Mouse (Mus musculus) retina, postnatal 7 days (tissue): ENCODE results near the gene Iqschfp.

Source experiments
- DNase-seq: peaks from one replicate; pipeline ENCODE4 v3.0.0-alpha.2; 2012; ENCODE audit warnings: low read depth, low spot score

Iqschfp gene

DNA sequence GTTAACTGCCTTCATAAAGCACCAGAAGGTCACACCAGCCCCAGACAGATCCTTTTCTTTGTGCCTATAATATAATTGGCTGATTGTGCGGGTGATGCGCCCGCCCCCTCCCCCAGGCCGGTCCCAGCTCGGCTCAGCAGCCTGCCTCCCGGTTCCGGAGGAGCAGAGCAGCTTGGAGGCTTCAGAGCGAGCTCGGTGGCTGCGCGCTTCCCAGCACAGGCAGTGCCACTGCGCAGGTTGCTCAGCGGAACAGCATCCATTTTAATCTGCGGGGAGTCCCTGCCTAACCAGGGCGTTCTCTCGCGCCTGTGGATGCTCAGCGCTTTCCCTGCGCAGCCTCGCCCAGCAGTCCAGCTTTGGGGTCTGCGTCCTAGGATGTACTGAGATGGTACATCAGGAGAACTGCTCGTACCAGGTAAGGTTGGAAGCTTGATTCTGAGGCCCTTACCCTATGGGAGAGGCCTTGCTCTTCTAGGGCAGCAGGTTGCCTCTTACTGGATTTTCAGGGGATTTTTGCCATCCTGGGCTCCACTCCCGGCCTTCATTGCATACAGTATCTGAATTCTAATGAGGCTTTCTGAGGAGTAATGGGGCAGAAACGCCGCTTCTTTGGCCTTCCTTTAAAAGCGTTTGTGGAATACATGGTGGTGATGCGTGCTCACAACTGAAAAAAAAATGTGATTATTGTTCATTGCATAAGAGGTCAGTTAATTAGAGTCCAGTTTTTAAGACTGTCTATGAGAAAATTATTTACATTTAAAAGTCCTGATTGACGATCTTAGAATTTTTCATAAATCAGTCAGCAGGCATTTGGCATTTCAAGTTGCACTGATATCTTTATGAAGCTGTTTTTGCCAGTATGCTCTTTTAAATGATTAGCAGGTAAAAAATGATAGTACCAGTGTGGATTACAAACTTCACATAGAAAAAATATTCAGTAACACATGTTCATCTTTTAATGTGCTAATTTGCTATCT is 680.5 kb downstream of the Iqschfp start:
- DNase-seq = peak; percentile 49

DNA sequence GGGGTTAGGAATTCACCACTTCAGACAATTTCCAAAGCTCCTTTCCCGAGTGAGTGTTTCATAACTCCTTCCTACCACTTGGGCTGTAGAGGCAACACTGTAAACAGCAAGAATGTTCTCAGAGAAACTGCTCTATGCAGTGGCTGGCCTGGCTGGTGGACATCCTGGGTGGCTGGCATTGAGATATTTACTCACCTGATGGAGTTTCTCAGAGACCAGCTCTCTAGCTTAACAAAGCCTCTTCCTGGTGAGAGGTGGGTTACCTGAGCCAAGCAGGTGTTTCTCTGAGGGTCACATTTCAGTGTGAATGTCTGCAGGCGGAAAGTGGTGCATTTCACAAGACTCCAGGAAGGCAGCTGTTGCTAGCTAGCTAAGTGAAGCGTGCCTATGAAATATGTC is 681.2 kb downstream of the Iqschfp start:
- DNase-seq = no peak

DNA sequence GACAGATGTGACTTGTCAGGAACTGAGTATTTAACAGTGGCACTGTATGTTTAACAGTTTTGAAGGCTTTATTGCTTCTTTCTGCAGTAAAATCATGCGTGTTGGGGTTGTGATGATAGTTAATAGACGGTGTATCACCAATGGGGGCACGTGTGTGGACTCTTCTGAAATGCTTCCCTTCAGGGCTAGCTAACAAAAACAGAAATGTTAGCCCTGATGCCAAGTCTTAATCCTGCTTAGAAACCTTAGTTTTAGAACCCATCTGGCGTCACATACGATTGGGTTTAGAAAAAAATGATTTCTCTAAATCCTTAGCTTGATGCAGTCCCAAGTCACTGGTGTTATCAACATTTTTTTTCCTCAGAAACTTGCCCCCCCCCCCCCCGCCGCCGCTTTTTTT is 682.1 kb downstream of the Iqschfp start:
- DNase-seq = no peak

DNA sequence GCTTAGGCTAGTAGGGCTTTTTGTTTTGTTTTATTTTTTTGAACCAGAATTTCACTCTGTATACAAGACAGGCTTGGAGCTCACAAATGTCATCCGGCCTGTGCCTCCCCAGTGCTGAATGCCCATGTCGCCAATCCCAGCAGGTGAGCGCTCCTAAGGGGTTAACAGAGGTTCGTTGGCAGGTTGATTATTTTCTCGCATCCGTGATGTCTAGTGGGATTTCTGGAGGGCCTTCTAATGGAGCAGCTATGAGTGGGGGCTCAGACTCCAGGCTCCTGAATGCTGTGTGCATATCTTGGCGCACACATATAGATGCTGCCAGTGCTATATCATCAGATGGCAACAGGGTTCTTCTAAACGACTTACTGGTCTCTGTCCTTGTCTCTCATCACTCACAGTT is 682.5 kb downstream of the Iqschfp start:
- no peak for DNase-seq

DNA sequence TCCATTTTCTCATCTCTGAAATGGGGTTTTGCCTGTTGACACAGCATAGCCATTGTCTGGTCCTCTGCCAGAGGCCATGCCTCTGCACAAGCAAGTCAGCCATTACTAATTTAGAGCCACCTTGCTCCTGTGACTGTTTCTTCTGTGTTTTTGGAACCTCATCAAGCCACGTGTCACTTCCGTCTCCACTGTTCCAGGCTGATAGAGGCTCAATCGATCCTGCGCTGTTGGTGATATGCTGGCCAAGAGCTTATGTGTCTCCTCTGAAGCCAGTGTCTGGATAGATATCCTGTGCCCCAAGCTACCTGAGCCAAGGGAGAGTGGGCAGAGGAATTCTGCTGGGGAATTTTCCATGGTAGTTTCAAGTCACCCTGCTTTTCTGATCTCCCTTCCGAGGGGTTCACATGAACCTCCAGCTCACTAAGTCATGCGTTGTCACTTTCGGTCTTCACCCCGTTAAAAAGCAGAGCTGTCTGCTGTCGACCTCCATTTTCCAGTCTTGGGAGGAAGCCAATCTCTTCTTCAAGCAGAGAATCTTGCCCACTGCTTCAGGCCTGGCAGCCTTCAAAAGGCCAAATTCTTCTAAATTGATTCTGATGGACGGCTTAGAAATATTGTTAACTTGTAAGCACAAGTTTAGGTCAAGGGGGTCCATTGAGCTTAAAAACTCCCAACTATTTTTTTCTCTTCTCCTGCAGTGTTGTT is 683.8 kb downstream of the Iqschfp start:
- no peak for DNase-seq

DNA sequence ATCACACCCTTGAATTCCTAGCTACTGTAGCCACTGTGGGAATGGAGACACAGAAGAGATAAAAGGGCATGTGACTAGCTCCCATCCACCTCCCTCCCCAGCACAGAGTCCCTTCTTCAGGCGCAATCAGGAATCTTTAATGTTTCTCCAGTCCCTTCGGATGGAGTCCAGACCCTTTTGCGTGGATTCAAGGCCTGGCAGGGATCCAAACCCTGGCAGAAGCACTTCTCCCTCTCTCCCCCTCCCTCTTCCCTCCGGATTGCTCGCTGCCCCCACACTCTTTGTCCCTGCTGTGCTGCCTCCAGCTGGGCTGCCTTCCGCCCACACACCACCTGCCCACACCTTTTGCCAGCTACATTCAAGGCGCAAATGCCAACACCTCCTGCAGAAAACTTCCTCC is 684.4 kb downstream of the Iqschfp start:
- DNase-seq = peak; percentile 30

DNA sequence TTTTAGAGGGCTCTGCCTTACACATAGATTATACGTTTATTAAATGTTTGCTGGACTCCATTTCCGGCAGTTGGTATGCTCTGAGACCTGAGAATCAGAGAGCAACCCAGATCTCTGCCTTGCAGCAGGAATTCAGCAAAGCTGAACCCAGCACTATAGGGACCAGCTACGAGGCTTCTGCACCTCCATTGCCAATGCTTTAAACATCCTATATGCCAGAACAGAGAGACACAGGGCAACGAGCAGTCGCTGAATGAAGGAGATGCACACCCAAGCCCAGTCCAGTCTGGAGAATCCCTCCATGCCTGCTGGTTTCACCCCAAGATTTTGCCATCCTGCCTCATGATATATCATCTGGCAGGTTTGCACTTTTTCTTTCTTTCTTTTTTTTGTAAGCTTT is 684.9 kb downstream of the Iqschfp start:
- no peak for DNase-seq

DNA sequence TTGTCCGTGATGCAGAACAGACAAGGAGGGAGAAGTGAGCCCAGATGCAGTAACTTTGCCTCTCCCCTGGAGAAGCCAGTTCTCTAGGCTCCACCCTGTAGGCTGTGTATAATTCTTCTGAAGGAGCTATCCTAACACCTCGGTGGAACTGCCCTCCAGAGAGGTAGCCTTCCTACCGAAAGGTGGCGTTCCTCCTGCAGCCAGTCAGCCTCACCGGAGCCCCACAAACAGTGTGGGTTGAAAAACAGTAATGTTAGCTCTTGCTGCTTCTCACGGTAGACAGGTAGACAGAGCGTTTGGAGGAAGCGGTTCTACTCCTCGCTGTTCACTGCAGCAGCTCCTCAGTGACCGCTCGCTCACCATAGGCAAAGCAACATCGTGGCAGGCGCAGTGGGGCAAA is 689.6 kb downstream of the Iqschfp start:
- no peak for DNase-seq

DNA sequence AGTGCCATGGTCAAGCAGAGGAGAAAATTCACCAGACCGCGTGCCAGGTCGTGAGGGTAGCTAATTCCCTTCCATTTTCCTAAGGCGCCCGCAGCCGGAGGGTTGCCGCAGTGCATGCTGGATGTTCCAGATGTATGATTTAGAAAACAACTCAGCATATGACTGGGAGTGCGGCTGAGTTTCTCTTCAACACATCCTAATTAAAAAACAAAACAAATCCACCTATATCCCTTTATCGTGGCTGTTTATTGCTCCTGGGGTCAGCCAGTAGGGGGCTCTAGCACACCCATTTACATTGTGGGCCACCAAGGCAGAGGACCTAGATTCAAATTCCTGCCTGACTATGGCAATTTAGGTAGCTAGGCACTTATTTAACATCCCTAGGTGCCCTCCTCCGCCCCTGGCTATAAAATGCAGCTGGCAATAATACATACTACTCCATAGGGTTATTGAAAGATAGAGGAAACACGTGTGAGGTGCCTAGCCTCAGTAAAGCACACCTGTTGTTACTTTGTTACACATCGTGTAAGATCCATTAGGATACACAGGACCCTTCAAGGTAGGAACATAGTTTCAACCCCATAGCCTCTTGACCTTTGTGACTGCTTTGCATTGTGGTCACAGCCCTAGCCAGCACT is 690.2 kb downstream of the Iqschfp start:
- DNase-seq = no peak

DNA sequence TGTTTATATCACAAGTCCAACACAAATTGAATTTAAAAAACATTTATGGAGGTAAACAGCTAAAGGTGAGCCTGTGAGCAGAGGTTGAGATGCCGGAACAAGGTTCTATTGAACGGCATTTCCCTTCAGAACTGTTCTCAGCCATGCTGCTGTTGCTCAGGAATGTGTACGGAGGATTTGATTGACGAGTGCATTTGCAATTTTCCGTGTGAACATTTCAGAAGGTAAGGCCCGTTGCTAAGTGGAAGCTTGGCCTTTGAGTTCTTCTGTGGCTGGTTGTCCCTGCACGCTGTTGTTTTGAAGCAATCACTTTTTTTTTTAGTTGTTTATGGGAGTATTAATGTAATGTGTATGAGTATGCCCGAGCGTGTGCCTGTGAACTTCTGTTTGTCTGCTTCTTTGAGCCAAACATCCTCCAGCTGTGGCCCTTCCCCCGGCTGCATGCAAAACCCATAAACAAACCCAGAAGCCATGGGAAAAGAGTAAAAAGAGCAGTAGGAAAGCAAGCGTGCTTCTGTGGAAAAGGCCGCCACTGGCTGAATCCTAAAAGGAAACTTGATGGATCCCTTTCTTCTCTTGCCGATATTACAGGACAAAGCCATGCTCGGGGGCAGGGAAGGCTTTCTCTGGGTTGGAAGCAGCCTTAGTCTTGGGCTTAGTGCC is 691.1 kb downstream of the Iqschfp start:
- no peak for DNase-seq

DNA sequence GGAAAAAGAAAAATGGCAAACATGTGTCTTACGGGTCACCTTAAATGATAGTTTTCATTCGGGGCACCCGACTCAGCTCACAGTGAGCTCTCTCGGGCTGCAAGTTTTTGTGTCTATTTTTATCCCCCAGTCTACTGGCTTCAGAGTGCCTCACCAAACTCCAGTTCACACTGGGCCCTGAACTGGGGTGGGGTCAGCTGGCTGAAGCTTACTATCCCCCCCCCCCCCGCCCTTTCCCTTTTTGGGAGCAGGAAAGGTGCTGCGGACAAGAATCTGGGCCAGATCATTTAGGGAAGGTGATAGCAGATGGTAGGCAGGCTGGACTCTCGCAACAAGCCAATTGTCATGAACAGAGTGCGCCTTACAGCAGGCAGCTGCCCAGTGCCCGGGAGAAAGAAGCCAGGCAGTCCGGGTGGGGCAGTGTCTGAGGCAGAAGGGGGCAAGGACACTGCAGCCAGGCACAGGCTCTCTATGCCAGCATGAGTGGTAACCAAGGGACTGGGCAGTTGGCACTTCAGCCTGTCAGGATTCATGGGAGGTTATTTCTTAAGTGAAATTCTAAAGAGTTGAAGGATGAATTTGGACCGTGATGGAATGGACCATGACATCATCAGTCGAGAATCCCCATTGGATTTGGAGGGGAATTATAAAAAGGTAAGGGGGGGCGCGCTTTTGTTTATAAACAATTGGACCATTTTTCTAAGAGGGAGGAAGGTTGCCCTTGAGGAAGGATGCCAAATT is 691.9 kb downstream of the Iqschfp start:
- DNase-seq = no peak

DNA sequence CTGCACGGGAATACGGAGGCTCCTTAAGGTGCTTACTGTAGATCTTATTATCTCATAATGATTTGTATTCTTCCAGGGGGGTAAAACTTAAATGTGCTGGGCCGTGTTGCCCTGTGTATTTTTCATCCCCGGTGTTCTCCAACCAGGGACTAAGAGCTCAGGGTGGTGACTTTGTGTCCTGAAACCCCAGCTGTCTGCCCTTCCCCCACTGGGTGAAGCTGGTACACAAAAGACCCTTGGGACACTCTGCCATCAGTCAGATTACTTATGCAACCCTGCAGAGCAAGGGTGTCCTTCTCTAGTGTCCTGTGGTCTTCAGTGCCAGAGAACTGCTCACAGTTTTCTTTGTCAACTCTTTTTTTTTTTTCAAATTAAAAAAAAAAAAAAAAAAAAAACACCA is 693.2 kb downstream of the Iqschfp start:
- no peak for DNase-seq

DNA sequence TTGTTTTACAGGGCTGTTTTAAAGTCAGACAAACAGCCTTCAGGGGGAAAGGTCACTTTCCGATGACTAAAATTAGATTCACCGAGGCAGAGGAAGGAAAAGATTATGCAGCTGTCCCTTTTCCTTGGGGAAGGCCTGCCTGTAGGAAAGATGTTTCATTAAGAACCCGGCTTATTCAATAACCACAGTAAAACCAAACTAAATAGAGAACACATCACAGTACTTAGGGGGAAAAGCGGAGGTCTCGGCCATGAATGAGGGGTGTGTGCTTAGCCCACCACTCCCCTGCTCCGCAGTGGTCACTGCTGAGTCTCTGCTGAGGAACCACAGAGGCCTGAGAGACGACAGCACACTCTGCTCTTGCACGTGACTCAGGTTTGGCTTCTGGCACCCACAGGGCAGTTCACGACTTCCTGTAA is 694.6 kb downstream of the Iqschfp start:
- no peak for DNase-seq

DNA sequence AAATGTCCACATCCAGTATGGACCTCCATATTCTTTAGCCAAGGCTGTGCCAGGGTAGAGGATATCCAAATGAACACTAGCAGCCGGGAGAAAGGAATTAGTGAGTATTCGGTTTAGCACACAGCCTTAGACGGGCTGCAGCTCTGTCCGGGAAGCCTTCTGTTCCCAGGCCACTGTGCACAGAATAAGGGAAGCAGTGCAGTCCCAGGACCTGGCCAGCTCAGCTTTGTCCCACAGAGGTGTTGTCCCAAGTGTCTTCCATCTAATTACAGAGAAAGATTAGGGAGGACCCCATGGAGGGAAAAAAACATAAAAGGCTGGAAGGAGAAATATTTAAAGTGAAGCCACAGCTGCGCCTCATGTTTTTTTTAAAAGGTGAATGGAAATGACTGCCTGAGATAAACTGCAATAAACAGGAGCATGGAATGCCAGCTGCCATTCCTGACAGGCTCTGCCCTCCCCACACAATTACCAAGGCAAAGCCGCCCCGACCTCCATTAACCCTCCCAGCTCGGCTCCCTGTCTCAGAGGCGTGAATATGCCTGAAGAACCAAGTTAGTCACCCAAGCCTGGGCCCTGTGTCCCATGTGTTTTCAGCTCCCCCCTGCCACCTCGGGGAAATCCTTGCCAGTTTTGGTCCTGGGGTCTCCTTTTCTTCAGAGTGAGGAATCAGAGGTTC is 695.7 kb downstream of the Iqschfp start:
- no peak for DNase-seq

DNA sequence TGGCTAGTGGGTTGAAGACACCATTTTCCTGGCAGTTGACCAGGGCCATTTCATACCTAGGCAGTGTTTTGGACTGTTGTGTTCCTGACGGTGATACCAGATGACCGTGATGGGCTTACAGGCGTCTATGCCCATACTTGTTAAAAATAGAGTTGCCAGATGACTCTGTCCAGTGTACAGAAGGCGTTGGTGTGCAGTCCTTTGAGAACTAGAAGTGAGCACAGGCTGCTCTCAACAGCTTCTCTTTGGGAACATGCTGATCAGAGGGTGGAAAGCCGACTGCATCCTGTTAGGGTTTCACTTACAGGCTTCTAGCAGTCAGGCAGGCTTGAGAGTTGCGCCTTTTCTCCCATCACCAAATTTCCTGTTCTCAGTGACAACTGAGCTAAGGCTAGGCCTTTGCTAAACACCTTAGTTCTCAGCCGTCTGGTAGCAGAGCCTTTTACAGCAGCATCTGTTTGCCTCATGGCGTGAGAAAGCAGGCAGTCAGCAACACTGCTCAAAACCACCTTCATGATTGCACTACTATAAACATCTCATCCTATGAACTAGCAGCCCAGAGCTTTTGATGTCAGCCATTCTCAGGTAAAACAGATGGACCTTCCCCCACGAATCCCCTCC is 697.3 kb downstream of the Iqschfp start:
- DNase-seq = no peak

DNA sequence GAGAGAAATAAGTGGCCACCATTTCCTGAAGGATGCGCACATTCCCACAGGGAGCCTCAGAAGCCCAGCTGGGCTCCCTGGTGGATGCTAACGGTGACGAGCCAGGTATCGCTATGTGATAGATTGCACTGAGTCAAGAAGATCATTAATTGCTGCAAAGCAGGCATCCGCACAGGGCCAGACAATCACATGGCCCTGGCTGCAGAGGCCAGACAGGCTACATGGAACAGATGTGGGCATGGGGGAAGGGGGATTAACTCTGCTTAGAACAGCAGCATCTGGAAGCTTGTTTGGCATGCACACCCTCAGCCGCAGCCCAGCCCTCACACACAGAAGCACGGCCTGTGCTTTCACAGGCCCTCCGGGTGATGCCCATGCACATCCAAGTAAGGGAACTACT is 698.4 kb downstream of the Iqschfp start:
- peak; percentile 29 for DNase-seq

DNA sequence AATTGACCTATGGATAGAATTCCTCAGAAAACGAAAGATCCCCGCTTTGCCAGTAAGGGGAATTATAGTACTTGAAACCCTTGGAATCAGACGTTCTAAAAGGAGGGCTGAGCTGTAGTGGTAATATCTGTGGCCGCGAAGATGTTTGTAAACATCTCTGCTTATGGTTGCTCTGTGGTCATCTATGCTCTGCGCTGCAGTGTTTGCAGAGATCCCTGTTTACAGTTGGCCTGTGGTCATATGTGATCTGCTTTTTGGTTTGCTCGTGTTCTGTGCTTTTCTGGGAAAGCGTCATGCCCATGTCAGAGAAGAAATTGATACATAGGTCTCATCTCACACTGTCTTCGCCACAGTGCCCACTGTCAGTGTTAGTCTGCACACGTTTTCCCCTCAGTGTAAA is 700.5 kb downstream of the Iqschfp start:
- no peak for DNase-seq

DNA sequence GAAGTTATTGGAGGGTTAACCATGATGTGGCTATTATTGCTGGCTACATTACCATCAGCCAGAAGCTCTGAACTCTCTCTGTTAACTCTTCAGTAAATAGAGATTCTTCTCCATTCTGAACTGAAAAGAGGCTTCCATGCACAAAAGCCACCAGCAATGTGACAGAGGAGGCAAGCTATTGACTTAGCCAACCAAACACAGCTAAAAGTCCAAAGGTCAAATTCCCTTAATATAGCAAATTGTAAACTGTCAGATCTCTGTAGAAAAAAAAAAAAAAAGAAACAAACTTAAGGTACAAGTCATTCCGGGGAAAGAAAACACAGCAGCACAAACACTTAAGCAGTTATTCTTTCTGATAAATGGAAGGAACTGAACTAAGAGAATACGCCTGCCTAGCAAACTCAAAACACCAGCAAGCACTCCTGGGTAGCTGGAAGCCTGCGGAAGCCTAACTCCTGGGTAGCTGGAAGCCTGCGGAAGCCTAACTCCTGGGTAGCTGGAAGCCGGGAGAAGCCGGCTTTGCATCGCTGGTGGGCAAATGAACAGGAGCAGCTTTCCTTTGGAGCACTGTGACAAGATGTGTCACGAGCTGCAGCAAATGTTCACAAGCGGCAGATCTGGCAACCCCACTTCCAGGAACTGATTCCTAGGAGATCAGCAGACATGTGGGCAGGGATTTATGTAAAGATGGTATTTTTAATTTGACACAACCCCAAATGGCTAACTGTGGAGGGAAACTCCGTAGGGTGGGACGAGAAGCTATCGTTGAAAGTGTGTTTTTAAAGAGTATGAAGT is 701.2 kb downstream of the Iqschfp start:
- no peak for DNase-seq

DNA sequence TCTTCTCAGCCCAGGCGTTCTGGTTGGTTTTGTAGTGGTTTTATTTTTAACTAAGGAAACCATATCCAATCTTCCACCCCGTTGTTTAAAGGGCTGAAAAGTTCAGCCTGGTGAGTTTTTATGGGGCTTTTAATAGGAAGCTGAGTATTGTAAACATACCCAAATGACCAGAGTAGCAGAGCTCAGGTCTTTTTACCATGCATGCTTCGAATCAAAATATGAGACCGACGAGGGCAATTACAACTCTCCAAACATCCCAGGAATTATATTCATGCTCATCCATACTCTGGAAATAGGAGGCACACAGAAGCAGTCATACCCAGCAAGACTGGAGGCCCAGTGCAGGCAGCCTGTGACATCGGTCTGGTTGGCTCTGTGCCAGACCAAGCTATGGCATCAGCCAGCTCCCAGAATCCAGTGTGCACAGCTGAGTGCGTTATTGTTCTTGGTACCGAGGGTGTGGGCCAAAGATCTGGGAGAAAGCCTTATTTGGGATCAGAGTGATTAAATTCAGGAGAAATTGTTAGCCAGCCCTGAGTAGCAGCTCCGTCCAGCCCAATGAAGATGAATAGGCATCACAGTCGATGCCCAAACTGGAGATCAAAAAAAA is 703.4 kb downstream of the Iqschfp start:
- DNase-seq = no peak
